22 mouse cellular contexts compared by ENCODE assay signal in genomic region chr7:40211956-40212355, GRCm38 (mm10).
DNase-seq lines count a peak whose midpoint lies in the region; ATAC-seq lines count a peak whose summit lies in the region.
"Had no signal": no experiment of that assay in that cellular context is flagged by ENCODE, and none has a peak within 500 bp of the region (broad histone marks: within the 10 kb centered on the region; RNA-seq: fewer than 3 reads in every experiment).

No protein-coding gene starts in this region.

- no peak overlapping the region for H3K4me3 ChIP-seq in heart, embryonic 11.5 days (ENCODE audit: low read depth, low read length)
- H3K4me3 ChIP-seq: embryonic facial prominence, embryonic 13.5 days; forebrain, embryonic 12.5 days; heart, embryonic 13.5 days; hindbrain, embryonic 10.5 days; intestine, embryonic 15.5 days had no signal

- H3K27me3 ChIP-seq in heart, embryonic 11.5 days (ENCODE audit: control insufficient read depth, insufficient read depth, low read length) = no peaks in the 10 kb centered on the region
- H3K27me3 ChIP-seq: CH12.LX; embryonic facial prominence, embryonic 13.5 days; forebrain, embryonic 12.5 days; heart, embryonic 13.5 days; intestine, embryonic 15.5 days; Patski had no signal

- intact Hi-C loops in heart, postnatal 10 days (cut with DNase I) = loop anchor here (5.0 kb wide), 1 partner anchor 45 kb away; no protein-coding TSS in a partner anchor
- intact Hi-C loops in heart, postnatal 25 days (cut with DNase I) = loop anchor here (5.0 kb wide), 1 partner anchor 45 kb away; no protein-coding TSS in a partner anchor

- no peaks in the 10 kb centered on the region for H3K36me3 ChIP-seq in heart, embryonic 11.5 days (ENCODE audit: control insufficient read depth, insufficient read depth, low read length)
- H3K36me3 ChIP-seq: embryonic facial prominence, embryonic 13.5 days; forebrain, embryonic 12.5 days; heart, embryonic 13.5 days; hindbrain, embryonic 10.5 days; intestine, embryonic 15.5 days had no signal

- peak; percentile 91 for DNase-seq in heart, adult 11 months
- DNase-seq in heart, postnatal 10 days = peak; percentile 40 to 45
- no peak for DNase-seq in heart, postnatal 25 days (ENCODE audit: low spot score)
- peak; percentile 28 for DNase-seq in adrenal gland, postnatal 10 days
- peak; percentile 29 to 57 for DNase-seq in adrenal gland, postnatal 36 days
- DNase-seq in layer of hippocampus, adult 9-11 months = no peak
- DNase-seq: cerebellum, adult 18-20 months; cerebellum, adult 9-11 months; cerebellum, postnatal 36 days; gastrocnemius, postnatal 10 days; kidney, adult 8-10 months had no signal

- H3K9me3 ChIP-seq in heart, embryonic 11.5 days (replicated peaks; ENCODE audit: control insufficient read depth, low read length) = no peaks in the 10 kb centered on the region
- H3K9me3 ChIP-seq: embryonic facial prominence, embryonic 13.5 days; forebrain, embryonic 12.5 days; heart, embryonic 13.5 days; hindbrain, embryonic 10.5 days; intestine, embryonic 15.5 days had no signal

- no peak overlapping the region for H3K4me2 ChIP-seq in heart, embryonic 11.5 days
- H3K4me2 ChIP-seq: embryonic facial prominence, embryonic 13.5 days; forebrain, embryonic 12.5 days; heart, embryonic 13.5 days; hindbrain, embryonic 14.5 days; intestine, embryonic 15.5 days had no signal

- WGBS in heart, embryonic 11.5 days (ENCODE audit: insufficient replicate concordance) = 85% methylated on average over 5 of the region's 5 CpGs

- no peak overlapping the region for H3K9ac ChIP-seq in heart, embryonic 11.5 days (ENCODE audit: low read depth, low read length)
- H3K9ac ChIP-seq: embryonic facial prominence, embryonic 13.5 days; forebrain, embryonic 12.5 days; heart, embryonic 13.5 days; hindbrain, embryonic 14.5 days; intestine, embryonic 15.5 days had no signal

- ATAC-seq in heart, embryonic 11.5 days (replicated peaks; ENCODE audit: insufficient number of reproducible peaks, low FRiP score, low TSS enrichment) = no peak
- ATAC-seq: activated CD4-positive, CD25-positive, alpha-beta regulatory T cell, adult 4 months; forebrain, embryonic 16.5 days; intestine, embryonic 15.5 days; Patski had no signal

- H3K27ac ChIP-seq in heart, embryonic 11.5 days (ENCODE audit: low read depth, low read length) = no peak overlapping the region
- H3K27ac ChIP-seq: embryonic facial prominence, embryonic 13.5 days; forebrain, embryonic 12.5 days; heart, embryonic 13.5 days; hindbrain, embryonic 10.5 days; hindbrain, embryonic 14.5 days; intestine, embryonic 15.5 days had no signal

- H3K4me1 ChIP-seq in heart, embryonic 11.5 days (ENCODE audit: control insufficient read depth, insufficient read depth, low read length) = no peaks in the 10 kb centered on the region
- H3K4me1 ChIP-seq: embryonic facial prominence, embryonic 13.5 days; forebrain, embryonic 12.5 days; heart, embryonic 13.5 days; hindbrain, embryonic 10.5 days; intestine, embryonic 15.5 days had no signal

Comparison
In these comparisons a context has a peak if more than half of its experiments do, and no peak if none do; other contexts are left out.
1. DNase-seq: peak in heart, adult 11 months (single experiment), heart, postnatal 10 days (2 of 2), adrenal gland, postnatal 10 days (single experiment) and adrenal gland, postnatal 36 days (2 of 2); none in heart, postnatal 25 days (single experiment) and layer of hippocampus, adult 9-11 months (single experiment).